Mouse (Mus musculus) myocyte (in vitro differentiated cells): ENCODE measurements around the gene Heatr1.

Source experiments
- MAX ChIP-seq: IDR thresholded peaks from one replicate; pipeline ENCODE4 v1.6.1; 2011; ENCODE audit warnings: low read depth, mild to moderate bottlenecking, control low read depth
- POLR2A ChIP-seq: IDR thresholded peaks from one replicate; pipeline ENCODE4 v1.6.1; 2011; ENCODE audit warnings: low read depth, mild to moderate bottlenecking, control low read depth, moderate library complexity; ENCODE audit not compliant: insufficient read length
- POLR2AphosphoS2 ChIP-seq: IDR thresholded peaks from one replicate; pipeline ENCODE4 v1.6.1; 2011; ENCODE audit warnings: low read depth, control low read depth; ENCODE audit not compliant: insufficient read length
- REST ChIP-seq: IDR thresholded peaks from one replicate; pipeline ENCODE4 v1.6.1; 2011; ENCODE audit warnings: mild to moderate bottlenecking, control low read depth, moderate library complexity; ENCODE audit not compliant: insufficient read depth, insufficient read length
- SRF ChIP-seq: IDR thresholded peaks from one replicate; pipeline ENCODE4 v1.6.1; 2011; ENCODE audit warnings: low read depth; ENCODE audit not compliant: control insufficient read depth, insufficient read length
- TCF3 ChIP-seq: IDR thresholded peaks from one replicate; pipeline ENCODE4 v1.6.1; 2011; ENCODE audit warnings: low read depth, control low read depth; ENCODE audit not compliant: insufficient read length
- USF1 ChIP-seq: IDR thresholded peaks from one replicate; pipeline ENCODE4 v1.6.1; 2011; ENCODE audit warnings: low read depth, mild to moderate bottlenecking, control low read depth, moderate library complexity

GRCm38 (mm10) chr13:12372755-12373154 lies 22.1 kb upstream of the Heatr1 start:
- no peak for TF ChIP-seq POLR2A
- TF ChIP-seq MAX = no peak
- TF ChIP-seq SRF = no peak
- TF ChIP-seq USF1 = no peak
- no peak for TF ChIP-seq TCF3
- no peak for TF ChIP-seq POLR2AphosphoS2
- TF ChIP-seq REST = no peak
